Mouse (Mus musculus): ENCODE results near the gene Slc22a4.
"Not testable (repeated sequence)": the region's sequence is repeated elsewhere in the genome, so short reads cannot be mapped to it uniquely, and the experiment has no call there.

Slc22a4 gene

DNA sequence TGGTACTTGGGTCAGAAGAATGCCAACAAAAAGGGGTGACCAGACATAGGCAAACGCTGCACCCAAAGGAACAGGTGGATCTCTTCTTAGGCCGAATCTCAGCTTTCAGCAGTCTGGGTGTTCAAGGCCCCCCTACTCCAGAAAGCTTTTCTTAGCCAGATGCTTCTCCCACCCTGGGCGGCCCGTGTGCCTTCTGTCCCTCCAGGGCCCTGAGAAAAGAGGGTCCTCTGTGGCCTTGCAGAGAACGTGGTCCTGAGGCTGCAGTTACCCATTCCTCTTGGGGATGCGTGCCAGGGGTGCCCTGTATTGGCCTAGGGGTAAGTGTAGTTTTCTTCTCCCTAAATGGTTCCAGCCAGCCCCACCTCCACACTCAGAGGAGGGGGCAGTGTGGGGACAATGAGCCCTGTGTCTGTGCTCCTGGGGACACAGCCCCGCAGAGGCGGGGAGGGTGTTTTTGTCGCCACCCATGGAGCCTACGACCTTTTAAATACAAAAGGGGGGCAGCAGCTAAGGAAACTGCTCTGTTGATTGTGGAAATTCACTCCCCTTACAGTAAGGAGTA is 30.2 kb upstream of the Slc22a4 start:
- no peak for ATAC-seq (ENCODE audit: insufficient number of reproducible peaks, low FRiP score, low TSS enrichment)

DNA sequence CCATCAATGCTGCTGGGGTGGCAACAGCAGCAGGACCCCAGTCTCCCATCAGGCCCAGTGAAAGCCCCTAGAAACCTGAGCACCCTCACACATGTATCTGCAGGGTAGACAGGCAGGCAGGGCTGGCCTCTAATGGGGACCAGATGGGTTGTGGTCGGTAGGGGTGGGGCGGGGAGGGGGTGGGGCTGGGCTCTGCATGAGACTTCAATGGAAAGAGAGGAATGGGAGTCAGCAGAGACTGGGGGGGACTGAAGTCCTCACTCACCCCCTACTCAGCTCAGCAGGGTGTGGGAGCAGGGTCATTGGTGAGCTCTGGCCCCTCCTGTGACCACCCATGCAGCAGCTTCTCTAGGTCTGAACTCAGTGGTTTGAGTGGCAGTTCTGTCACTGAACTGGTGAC is 29.5 kb upstream of the Slc22a4 start:
- no peak for ATAC-seq (ENCODE audit: insufficient number of reproducible peaks, low FRiP score, low TSS enrichment)

DNA sequence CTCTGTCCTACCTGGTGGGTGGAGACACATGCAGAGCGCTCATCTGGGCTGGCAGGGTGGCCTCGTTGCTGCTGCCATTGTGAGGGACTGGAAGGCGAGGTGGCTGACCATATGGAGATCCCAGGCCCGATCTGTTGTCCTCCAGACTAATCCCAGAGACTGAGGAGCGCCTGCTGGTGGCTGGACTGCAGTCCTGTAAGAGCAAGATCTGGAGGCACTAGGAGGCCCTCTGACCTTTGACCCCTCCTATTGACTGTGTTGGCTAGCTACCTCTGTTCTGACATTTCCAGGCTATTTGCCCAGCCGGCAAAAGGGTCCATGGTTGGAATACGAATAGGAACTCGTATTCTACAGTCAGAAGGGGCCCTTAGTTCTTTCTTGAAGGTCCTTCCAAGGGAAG is 28.2 kb upstream of the Slc22a4 start:
- no peak for ATAC-seq (ENCODE audit: insufficient number of reproducible peaks, low FRiP score, low TSS enrichment)

DNA sequence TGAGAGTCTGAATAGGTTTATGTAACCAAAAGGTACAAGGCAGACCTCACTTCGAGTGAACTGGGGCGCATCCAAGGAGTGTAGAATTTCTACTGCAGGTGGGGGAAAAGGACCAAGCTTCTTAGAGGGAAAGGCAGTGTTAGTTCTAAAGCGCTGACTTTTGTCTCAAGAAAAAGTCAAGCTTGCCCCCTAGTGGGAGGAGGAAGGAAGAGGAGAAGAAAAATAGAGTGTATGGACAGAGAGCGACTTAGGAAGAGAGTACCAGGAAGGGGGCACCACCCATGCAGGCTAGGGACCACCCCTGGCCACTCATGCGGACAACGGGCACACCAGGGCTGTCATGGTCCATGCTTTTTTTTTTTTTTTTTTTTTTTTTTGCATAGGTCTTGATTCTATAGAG is 26.4 kb upstream of the Slc22a4 start:
- ATAC-seq (ENCODE audit: insufficient number of reproducible peaks, low FRiP score, low TSS enrichment): no peak

DNA sequence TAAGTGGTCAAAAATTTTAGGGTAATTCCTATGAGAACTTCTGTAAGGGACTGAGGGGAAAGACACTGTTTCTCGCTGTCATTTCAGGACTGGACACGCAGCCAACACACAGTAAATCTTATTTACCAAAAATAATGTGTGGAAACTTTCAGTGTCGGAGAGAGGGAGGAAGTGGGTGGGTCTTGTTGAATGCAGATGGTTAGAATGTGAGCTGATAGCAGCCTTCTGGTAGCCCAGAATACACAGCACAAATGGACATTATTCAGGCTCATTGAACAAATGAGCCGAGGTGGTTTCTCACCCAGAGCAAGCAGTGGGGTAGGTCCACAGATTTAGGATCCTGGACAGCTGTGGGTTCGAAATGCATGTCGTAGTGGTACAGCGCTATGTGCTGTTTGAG is 25.2 kb upstream of the Slc22a4 start:
- ATAC-seq (ENCODE audit: insufficient number of reproducible peaks, low FRiP score, low TSS enrichment): no peak

DNA sequence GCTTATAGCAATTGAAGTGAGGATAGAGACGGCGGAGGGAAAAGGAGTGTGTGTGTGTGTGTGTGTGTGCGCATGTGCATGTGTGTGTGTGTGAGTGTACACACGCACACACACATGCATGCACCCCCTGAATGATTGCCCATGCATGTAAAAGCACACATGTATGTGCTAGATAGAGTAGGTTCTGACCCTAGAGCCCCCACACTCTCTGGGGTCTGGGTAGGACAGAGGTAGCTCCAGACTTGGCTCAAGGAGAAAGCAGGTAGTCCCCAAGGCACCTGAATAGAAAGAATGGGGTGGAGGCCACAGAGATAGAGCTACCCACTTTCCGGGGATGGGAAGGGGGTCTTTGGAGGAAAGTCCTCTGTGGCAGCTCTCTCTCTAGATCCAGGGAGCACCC is 24.2 kb upstream of the Slc22a4 start:
- ATAC-seq (ENCODE audit: insufficient number of reproducible peaks, low FRiP score, low TSS enrichment): no peak

DNA sequence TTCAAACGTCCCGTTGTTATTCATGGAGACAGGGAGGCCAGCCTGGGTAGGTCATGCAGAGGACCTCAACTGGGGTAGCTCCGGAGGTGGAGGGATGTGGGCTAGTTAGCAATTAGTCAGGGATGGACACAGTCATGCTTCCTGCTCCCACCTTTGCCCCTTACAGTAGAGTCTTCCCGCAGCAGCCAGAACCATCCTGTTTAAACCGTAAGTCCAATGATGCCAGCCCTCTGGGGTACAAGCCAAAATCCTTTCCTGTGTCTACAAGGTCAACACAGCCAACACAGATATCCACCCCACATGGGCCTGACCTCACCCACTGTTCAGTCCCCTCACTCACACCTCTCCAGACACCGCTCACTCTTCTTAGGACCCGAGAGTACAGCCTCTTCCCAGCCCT is 23.3 kb upstream of the Slc22a4 start:
- ATAC-seq (ENCODE audit: insufficient number of reproducible peaks, low FRiP score, low TSS enrichment): no peak

DNA sequence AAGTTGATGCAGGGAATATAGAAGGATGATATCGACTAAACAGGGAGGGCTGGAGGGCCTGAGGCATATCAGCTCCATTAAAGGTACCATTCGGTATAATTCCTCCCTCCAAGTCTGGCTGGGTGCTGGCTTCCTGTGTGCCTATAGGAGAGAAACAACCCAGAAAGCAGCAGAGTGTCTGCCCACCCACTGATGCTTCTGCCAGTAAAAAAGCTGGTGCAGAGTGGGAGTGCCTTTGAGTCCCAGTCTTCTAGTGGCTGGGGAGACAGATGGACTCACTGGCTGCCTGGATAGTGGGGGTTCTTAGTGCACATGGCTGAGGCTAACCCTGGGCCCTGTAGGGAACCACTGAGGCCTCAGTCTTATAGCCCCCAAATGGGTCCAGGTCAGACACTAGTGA is 22.3 kb upstream of the Slc22a4 start:
- ATAC-seq (ENCODE audit: insufficient number of reproducible peaks, low FRiP score, low TSS enrichment): no peak

DNA sequence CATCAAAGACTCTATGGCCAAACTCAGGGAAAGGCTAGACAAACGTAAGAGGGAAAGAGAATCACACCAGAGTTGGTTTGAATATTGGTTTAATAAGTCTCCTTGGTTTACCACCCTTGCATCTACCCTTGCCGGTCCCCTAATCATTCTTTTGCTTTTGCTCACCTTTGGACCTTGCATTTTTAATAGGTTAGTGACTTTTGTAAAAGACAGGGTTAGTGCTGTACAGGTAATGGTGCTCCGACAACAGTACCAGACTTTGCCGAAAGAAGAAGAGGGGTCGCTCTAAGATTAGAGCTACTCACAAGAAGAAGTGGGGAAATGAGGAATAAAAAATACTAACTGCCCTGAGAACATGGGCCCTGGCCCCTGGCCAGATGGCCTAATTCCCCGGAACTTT is 12.8 kb upstream of the Slc22a4 start:
- no peak for ATAC-seq (ENCODE audit: insufficient number of reproducible peaks, low FRiP score, low TSS enrichment)

DNA sequence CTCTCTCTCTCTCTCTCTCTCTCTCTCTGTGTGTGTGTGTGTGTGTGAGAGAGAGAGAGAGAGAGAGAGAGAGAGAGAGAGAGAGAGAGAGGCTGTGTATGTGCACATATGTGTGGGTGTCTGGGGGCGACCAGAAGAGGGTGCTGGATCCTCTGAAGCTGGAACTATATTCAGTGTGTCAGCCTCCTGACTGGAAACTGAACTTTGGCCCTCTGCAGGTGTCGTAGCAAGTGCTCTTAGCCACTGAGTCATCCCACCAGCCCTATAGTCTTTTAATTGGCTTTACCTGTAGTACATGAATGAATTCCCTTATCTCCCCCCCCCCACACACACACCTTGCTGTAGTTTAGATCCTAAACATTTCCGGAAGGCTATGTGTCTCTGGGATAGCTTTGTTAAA is 5.0 kb upstream of the Slc22a4 start:
- not testable (repeated sequence) for ATAC-seq (ENCODE audit: insufficient number of reproducible peaks, low FRiP score, low TSS enrichment)

DNA sequence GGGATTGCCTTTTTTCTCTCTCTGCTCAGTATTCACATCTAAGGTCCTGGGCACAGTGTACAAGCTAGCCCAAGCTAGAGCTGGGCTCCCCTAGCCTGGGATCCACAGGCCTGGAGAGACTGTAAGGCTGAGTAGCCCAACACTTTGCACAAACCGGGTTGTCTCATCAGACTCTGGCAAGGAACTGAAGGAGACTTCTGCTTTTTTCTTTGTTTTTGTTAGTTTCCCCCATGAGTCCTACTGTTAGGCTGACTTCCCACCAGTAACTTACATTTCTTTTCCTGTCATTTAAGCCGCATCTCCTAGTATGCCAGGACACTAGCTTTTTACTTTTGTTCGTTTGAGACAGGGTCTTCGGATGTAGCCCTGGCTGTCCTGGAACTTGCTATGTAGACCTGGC is 1.1 kb upstream of the Slc22a4 start:
- ATAC-seq (ENCODE audit: insufficient number of reproducible peaks, low FRiP score, low TSS enrichment): 0 out of 2 replicates have a peak, but pooled peaks have one; percentile 29

DNA sequence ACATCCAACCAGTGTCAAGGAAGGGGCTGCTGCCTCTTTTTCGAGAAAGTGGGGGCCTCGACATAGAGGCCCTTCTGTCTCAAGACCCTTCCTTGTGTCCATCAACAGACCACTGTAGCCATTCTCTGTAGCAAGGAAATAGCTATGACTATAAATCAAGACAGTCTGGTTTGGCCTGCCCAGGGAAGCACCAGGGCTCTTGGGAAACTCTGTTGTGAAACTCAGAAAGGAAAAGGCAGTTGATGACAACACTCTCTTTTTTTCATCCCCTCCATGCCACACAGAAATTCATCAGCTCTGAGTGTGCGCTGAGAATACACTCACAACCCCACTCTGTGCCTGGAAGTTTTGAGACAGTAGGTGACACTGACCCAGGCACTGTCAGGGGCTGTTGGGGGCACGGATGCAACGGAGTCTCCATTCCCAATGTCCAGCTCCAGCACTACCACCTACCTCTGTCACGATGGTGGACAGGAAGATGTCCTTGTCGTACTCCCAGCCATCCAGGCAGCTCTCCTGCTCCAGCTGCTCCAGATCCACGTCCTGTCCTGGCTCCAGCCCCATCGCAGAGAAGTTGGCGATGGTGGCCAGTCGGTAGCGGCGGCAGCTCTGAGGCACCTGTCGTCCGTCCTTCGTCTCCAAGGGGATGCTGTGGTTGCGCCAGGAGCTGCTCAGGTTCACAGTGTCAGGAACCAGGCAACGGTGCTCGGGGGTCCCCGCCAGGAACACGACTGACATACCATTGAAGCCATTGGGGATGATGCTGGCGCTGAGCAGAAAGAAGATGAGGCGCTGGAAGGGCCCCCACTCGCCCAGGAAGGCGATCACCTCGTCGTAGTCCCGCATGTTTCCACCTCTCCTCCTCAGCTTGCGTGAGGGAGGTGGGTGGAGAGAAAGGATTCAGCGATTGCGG is 503 bp downstream of the Slc22a4 start:
- ATAC-seq (ENCODE audit: insufficient number of reproducible peaks, low FRiP score, low TSS enrichment): peak; percentile 31

DNA sequence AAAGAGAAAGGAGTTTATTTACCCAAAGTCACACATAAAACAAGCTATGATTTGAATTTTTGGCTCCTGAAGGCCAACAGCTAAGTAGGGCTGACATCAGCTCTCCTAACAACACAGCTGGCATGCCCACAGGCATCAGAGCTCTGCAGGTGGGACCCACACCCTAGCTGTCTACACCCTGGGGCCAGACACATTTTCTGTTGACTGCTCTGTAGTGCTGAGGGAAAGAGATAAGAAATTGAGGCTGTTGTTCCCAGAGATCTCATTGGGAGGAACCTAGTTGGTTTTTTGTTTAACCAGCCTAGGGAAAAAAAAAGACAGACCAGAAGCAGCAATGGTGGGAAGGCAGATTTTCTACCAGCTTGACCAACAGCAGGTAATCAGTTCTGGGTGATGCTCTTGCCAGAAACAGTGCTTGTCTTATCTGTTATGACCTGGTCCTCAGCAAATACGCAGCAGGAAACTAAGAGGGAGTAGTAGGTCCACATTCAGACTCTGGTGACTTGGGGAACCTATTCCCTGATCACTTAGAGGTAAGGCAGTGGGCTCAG is 1.3 kb downstream of the Slc22a4 start:
- ATAC-seq (ENCODE audit: insufficient number of reproducible peaks, low FRiP score, low TSS enrichment): peak; percentile 12; the same call in 1 of the 2 replicates

DNA sequence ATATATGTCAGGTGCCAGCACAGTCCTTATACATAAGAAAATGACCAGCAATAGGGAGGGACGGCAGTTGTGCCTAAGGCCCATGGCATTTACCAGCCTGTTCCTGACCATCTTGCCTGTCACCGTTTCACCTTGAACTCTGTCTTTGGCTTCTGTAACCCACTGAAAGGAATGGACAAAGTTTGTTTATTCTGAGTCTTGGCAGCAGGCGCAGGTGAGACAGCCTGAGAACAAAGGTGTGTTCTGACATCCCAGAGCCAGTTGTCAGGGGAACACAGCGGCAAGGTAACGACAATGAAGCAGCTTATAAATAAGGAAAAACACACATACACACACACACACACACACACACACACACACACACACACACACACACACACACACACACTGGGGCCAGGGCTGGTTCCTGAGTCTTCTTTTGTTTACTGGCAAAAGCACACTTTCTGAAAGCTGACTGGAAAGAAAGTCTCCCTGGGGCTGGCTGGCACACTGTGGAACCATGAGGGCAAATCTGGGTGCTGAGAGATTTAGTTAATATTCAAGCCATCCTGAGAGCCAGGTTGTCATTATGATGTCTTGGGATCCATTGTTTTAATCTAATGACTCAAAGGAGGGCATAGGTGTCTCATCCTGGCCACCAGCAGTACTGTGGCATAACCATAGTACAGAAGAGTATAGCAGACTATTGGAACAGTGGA is 6.3 kb downstream of the Slc22a4 start:
- ATAC-seq (ENCODE audit: insufficient number of reproducible peaks, low FRiP score, low TSS enrichment): no peak

DNA sequence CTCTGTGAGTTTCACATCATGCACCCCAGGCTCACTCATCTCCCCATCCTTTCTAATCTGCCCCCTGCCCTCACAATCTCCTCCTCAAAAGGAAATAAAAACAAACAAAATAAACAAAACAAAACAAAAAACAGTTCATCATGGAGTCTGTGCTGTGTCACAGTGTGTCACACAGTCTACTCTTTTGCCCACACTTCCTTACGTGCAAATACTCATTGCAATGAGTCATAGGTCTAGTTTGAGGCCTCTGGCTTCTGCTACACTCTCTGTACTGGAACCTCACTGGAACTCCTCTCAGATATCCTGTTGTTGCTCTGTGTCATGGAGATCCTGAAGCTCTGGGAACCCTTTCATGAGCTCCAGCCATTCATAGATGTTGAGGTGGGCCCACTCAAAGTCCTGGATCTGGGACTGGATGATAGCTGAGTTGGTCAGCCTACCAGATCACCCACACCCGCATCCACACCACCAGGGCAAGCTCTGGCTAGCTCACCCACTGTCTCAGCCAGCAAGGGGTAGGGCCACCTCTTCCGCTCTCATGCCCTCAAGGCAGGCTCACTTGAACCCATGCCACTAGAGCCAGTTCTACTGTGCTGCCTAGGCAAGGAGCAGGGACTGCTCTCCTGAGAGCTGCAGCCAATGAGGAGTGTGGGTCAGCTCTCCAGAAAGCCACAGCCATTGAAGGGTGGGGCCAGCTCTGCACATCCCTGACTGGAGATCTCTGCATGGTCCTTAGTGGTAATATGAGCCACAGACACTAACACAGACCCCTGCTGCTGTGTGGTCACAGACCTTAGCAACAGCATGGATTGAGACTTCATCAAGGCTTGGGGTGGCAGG is 8.8 kb downstream of the Slc22a4 start:
- ATAC-seq (ENCODE audit: insufficient number of reproducible peaks, low FRiP score, low TSS enrichment): no peak

DNA sequence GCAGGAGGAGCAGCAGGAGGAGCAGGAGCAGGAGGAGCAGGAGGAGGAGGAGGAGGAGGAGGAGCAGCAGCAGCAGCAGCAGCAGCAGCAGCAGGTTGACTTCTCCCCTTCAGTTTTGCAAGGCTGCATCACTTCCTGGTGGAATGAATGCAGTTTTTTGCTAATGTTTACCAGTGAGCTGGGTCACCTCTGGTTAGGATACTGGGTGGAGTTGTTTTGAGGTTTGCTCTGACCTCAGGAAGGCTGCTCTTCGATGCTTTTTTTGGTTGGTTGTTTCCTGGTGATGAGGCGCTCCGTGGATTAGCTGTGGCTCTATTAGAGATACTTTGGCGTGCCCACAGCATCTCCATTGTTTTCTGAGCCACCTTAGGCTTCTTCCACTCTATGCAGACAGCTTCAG is 10.3 kb downstream of the Slc22a4 start:
- no peak for ATAC-seq (ENCODE audit: insufficient number of reproducible peaks, low FRiP score, low TSS enrichment)

DNA sequence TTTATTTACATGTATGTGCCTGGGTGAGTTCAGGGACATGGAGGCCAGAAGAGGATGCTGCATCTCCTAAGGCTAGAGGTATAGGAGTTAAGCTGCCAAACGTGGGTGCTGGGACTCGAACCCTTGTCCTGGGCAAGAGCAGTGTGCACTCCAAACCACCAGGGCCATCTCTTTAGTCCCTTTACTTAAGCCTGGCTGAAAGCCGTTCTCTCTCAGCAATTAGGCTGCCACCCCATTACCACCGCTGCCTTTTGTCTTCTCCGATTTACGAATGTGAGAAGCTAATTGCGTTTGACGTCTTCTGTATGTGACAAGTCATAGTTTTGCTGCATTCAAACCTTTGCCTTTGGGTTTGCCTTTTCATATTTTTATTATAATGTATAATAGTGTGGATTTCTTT is 11.8 kb downstream of the Slc22a4 start:
- ATAC-seq (ENCODE audit: insufficient number of reproducible peaks, low FRiP score, low TSS enrichment): no peak

DNA sequence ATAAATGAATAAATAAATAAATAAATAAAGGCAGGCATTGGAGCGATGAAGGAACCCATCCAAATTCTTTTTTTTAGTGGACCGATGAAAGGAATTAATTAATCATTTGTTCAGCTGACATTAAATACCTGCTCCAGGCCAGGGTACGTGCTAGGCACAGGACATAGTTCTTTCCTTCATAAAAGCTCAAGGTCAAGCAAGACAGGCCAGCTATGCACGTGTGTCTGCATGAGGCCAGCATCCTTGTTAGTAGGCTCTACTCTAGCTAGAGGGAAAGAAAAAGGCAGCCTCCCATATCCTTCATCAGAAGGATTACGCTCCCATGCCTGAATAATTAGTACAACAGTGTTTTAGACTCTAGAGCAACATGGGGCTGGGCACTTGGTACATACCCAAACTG is 14.9 kb downstream of the Slc22a4 start:
- ATAC-seq (ENCODE audit: insufficient number of reproducible peaks, low FRiP score, low TSS enrichment): no peak

DNA sequence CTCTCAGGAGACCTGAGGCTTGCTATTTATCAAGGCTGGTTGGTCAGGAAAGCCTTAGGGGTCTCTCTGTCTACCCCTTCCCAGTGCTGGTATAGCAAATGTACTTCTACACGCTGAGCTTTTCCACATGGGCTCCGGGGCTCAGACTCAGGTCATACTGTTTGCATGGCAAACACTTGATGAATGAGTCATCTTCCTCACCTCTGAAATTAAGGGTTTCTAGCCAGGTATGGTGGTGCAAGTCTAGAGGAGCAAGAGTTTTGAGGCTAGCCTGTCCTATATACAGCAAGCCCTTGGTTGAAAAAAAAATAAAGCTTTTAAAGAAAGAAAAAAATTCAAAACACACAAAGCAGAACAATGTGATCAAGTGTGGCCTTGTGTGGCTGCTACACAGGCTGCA is 16.6 kb downstream of the Slc22a4 start:
- ATAC-seq (ENCODE audit: insufficient number of reproducible peaks, low FRiP score, low TSS enrichment): no peak

DNA sequence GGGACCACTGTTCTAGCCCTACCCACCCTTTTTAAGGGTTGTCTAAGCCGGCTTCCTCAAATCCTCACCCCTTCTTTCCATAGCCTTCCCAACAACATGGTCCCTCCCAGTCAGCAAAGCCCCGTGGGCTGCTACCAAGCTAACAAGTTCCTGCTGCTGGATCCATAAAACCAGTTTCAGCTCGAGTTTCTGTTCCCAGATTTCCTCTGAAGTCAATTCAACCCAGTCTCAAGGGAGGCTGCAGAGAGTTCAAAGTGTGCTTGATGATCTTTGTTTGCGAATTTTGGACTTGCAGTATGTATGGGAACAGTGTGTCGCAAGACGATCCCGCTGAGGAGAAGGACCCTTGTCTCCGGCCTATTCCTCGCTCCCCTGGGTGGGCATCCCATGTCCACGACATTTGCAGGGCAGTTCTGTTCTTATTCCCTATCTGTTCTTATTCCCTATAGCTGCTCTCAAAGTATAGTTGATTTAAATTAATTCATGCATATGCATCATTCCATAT is 19.4 kb downstream of the Slc22a4 start:
- ATAC-seq (ENCODE audit: insufficient number of reproducible peaks, low FRiP score, low TSS enrichment): no peak

All from cerebellum, adult (tissue).